Mouse (Mus musculus): Measurements from ENCODE around the gene Sap30bp.
A peak's percentile ranks its signal among the peaks of the same experiment; 100 is the strongest.

Sap30bp gene

DNA sequence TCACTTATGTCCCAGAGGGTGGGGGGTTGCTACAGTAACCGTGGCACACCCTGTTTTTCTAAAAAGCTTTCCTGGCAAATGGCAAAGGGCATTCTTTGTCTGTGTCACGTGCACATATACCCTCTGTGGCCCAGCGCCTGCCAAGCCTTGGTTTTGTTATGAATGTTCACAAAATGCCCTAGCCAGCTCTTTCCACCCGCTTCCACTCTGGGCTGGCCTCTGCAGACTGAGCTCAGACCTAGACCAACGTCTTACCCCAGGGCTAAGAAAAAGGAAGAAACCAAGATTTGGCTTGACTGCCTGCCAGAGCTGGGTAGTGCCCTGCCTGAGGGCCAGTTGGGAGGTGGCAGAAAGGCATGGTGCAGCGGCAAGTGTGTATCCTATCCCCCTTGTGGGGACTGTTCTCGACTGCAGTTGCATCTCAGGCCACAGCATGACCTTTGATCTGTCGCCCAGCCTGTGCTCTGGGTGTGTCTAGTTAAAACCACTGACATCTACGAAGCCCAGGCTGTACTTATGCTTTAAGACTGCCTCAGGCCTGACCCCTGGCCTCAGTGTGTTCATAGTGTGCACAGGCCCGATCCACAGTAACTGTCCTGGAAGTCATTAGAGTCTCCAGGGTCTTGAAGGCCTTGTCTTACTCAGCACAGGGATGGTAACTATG is 22.2 kb downstream of the Sap30bp start:
- DNase-seq (ENCODE audit: low spot score) = no peak

GRCm38 (mm10) chr11:115956453-115956852 is 23.4 kb downstream of the Sap30bp start:
- DNase-seq (ENCODE audit: low spot score) = peak; percentile 80

GRCm38 (mm10) chr11:115957971-115958370 is 24.9 kb downstream of the Sap30bp start:
- DNase-seq (ENCODE audit: low spot score) = no peak

DNA sequence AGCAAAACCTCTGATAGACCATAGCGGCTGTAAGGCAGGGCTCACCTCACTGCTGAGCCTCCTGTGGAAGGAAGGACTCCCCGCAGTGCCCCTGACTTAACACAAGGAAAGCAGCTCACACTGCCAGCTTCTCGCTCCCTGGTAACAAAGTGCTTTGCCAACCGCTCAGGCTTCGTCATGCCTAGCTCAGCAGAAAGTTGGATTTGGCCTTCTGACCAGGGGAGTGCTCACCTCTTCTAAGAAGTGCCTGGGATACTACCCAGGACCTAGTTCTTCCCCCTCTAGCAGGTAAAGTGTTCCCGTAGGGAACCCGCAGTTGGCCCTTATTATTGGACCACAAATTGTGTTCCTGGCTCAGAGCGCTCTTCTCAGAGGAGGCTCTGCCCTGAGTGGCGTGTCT is 25.9 kb downstream of the Sap30bp start:
- no peak for DNase-seq (ENCODE audit: low spot score)

DNA sequence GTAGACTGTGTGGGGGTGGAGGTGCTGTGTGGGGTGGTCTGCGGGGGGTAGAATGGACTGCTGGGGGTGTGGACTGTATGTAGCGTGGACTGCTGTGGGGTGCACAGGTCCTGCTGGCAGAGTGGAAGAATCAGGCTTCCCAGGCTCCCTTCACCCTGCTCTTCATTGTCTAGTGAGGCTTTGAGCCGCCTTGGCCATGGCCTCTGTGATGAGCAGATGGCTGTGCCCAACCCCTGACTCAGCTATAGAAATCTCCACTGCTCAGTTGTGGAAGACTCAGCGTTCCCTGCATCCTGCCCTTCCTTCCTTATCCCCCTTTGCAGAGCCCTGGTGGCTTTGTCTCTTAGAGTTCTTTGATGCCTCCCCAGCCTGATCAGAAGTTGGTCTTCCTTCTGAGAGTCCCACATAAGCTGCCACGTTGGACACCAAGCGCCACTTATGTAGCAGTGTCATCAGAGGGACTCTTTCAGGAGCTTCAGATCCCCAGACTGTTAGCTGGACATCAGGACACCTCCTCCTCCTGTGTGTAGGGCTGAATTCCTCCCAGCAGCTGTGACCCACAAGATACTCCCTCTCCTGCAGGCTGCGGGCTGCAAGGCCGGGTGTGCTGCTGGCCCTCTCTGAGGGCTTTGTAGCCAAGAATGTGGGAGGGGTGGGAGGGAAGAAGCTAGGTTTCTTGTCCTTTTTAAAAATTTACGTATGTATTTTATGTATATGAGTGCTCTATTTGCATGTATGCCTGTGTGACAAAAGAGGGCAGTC is 29.8 kb downstream of the Sap30bp start:
- no peak for DNase-seq (ENCODE audit: low spot score)

- no peak for DNase-seq (ENCODE audit: low spot score)
These were observed 32.0 kb downstream of the Sap30bp start for GRCm38 (mm10) chr11:115964977-115965604.

DNA sequence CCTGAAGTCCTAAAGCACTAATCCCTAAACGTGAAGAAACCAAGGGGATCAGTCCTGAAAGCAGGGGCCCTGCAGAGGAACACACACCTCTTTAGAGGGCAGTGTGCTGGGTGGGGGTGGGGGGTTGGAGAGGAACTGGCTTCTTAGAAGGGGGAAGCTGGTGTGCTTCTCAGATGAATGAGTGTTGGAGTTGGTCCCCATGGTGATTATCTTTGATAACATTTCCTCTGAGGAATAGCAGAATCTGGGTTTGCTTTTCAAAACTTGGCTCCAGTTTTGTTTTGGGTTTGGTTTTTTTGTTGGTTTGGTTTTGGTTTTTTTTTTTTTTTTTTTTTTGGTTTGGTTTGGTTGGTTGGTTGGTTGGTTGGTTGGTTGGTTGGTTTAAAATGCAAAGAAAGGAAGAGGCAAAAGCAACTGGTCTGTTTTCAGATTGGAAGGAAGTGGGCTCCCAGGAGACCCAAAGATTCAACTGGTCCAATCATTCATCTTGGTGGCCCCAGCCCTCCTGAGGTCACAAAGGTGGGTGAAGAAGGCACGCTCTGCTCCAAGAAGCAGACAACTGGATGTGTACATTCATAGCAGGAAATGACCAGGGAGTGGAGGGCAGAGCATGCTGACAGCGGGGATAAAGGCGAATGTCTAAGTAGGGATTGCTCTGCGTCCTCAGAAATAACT is 35.8 kb downstream of the Sap30bp start:
- no peak for DNase-seq (ENCODE audit: low spot score)

- no peak for DNase-seq (ENCODE audit: low spot score)
These were observed 37.1 kb downstream of the Sap30bp start for GRCm38 (mm10) chr11:115970006-115970673.

DNA sequence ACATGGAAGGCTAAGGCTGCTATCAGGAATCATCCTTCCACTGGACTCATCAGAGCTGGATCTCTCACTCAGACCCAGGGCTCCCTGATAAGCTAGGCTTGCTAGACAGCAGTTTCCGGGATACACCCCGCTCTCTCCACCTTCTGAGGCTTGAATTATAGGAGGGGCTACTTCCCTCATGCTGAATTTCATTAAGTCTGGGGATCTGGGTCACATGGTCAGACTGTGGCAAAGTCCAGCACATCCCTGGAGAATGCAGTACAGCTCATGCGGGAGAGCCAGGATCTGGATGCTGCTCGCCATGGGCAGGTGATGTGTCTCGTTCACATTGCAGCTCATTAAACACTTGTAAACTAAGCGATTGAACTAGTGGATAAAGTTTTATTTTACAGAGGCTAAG is 37.9 kb downstream of the Sap30bp start:
- DNase-seq (ENCODE audit: low spot score) = no peak

DNA sequence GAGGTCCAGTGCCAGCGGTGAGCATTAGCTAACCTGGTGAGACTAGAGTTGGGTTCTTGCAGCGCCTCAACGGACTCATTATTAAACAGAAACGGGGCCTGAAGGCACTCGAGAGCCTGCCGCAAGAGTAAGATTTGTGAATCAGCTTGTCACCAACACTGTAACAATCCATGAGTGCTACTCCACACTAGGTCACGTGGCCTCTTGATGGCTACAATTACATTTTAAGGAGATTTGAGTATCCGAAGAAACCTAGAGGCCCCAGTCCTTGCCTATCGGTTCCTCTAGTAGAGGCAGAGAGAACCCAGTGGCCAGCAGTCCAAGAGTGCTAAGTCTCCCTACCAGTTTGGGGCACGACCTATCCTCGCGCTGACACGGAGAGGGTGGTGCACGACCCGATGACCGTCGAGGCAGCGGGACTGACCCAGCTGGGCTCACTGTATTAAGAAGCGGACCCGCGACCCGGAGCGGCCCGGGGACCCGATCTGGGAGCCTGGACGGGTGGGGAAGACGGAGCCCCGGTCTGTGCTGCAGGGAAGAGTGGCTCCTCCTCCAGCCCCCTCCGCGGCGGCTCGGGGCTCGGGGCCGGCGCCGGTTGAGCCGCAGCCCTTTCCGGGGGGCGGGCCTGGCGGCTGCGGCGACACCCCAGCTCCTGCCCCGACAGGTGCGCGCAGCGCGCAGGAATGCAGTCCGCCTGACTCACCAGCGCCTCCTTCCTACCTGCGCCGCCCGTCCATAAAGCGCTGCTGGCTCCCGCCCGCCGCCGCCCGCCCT is 41.4 kb downstream of the Sap30bp start, which contains the start of gene Itgb4:
Itgb4 (plus strand) TSS at position 401 of the 774 bp plus-strand sequence.
- DNase-seq (ENCODE audit: low spot score) = no peak

DNA sequence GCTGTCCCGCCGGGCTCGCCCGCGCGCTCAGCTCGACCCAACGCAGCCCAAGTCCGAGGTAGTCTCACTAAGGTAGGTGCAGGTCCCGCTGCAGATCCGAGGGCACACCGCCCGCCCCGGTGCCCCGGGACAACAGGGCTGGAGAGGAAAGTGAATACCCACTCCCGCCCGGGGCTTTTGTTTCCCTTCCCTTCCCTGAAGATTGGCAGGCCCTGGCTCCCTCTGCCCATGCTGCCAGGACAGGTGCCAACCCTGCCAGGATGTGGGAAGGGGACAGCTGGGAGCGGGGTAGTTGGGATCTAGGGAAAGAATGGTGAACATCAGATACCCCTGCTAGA is 42.0 kb downstream of the Sap30bp start:
- no peak for DNase-seq (ENCODE audit: low spot score)

- DNase-seq (ENCODE audit: low spot score) = no peak
These were observed 42.5 kb downstream of the Sap30bp start for GRCm38 (mm10) chr11:115975544-115975943.

- no peak for DNase-seq (ENCODE audit: low spot score)
These were observed 49.4 kb downstream of the Sap30bp start for GRCm38 (mm10) chr11:115982472-115982871.

DNA sequence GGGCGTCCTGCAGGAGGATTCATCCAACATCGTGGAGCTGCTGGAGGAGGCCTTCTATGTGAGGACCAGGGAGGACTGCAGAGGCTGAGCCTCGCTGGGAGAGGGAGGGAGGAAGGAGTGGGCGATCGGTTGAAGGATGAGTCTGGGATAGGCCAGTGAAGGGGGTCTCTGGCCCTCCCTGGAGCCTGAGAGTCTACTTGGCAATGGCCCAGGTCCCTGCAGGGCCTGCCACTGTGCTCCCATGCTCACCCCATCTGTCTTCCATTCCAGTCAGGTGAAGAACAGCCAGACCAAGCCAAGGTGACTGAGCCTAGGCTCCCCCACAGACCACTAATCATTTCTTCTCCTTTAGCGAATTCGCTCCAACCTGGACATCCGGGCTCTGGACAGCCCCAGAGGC is 50.2 kb downstream of the Sap30bp start:
- no peak for DNase-seq (ENCODE audit: low spot score)

GRCm38 (mm10) chr11:115989686-115990085 is 56.6 kb downstream of the Sap30bp start:
- no peak for DNase-seq (ENCODE audit: low spot score)

DNA sequence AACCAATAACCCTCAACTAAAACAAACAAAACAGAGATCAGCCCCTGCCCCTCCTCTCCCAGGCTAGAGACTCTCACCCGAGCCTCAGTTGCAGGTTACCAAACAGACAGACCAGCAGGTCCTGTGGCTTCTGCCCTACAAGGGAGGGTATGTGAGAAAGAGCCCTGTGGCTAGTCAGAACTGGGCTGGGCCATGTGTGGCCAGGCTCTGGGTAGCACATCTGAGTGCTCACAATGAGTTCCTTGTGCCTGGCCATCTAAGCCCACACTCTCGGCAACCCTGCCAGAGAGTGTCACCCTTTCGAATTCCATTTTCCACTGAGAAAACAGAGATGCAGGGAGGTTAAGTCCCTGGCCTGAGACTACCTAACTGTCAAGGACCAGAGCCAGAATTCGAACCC is 59.0 kb downstream of the Sap30bp start:
- DNase-seq (ENCODE audit: low spot score) = no peak

GRCm38 (mm10) chr11:115995256-115995655 is 62.2 kb downstream of the Sap30bp start:
- DNase-seq (ENCODE audit: low spot score) = no peak

- no peak for DNase-seq (ENCODE audit: low spot score)
These were observed 64.0 kb downstream of the Sap30bp start for GRCm38 (mm10) chr11:115997047-115997446.

- no peak for DNase-seq (ENCODE audit: low spot score)
These were observed 64.6 kb downstream of the Sap30bp start for GRCm38 (mm10) chr11:115997662-115998061.

DNA sequence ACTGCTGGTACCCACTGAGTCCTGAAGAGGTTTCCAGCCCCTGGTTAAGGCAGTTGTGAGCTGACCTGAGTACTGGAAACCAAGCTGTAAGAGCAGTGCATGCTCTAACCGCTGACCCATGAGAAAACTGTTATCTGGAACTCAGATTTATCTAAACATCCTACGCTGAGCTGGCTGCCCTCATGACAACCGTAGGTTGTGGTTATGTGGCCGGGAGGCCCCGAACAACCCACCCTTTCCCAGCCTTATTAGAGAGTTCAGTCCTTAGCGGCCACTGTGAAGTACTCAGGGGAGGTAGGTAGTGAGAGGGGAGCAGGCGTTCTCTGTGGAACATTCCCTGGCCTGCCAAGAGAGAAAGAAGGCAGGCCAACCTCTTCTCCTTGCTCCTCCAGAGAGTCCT is 65.9 kb downstream of the Sap30bp start:
- no peak for DNase-seq (ENCODE audit: low spot score)

DNA sequence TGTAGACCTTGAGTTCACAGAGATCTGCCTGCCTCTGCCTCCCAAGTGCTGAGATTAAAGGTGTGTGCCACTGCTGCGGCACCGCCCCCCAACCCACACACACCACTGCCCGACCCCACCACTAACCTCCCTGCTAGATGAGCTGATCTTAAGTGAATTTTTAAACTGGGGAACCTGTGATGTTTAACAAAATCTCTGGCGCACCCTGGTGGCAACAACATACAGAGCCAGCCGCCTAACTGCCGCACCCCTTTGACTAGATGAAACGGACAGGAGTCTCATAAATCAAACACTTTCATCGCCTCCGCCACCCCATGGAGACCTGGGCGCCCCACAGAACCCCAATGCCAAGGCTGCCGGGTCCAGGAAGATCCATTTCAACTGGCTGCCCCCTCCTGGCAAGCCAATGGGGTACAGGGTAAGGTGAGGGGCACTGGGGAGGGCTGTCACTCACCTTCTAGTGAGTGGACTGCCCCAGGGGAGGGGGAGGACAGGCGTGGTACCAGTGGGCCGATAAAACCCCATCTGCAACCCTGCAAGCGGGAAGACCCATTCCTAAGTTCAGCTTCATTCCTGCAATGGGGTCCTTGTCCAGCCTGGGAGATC is 66.6 kb downstream of the Sap30bp start:
- peak; percentile 89 for DNase-seq (ENCODE audit: low spot score)
